Mouse (Mus musculus): ENCODE measurements around the gene Trappc10.

Trappc10 gene

GRCm38 (mm10) chr10:78258142-78258675 is 13.8 kb upstream of the Trappc10 start:
- no peak for DNase-seq (ENCODE audit: low spot score in 2 of 2)

GRCm38 (mm10) chr10:78255646-78256059 is 11.2 kb upstream of the Trappc10 start:
- DNase-seq (ENCODE audit: low spot score in 2 of 2): no peak

- no peak for DNase-seq (ENCODE audit: low spot score in 2 of 2)
Observed at GRCm38 (mm10) chr10:78247206-78247605, 2.8 kb upstream of the Trappc10 start.

GRCm38 (mm10) chr10:78246725-78247124 is 2.3 kb upstream of the Trappc10 start:
- no peak for DNase-seq (ENCODE audit: low spot score in 2 of 2)

- DNase-seq (ENCODE audit: low spot score in 2 of 2): no peak
Observed at GRCm38 (mm10) chr10:78245225-78245547, 745 bp upstream of the Trappc10 start.

GRCm38 (mm10) chr10:78244058-78244437 is 393 bp downstream of the Trappc10 start:
- DNase-seq (ENCODE audit: low spot score in 2 of 2): no peak

GRCm38 (mm10) chr10:78238926-78239325 is 5.5 kb downstream of the Trappc10 start:
- DNase-seq (ENCODE audit: low spot score in 2 of 2): no peak

GRCm38 (mm10) chr10:78238297-78238696 is 6.1 kb downstream of the Trappc10 start:
- no peak for DNase-seq (ENCODE audit: low spot score in 2 of 2)

- no peak for DNase-seq (ENCODE audit: low spot score in 2 of 2)
Observed at GRCm38 (mm10) chr10:78237809-78238208, 6.6 kb downstream of the Trappc10 start.

GRCm38 (mm10) chr10:78236885-78237629 is 7.4 kb downstream of the Trappc10 start:
- DNase-seq (ENCODE audit: low spot score in 2 of 2): no peak

GRCm38 (mm10) chr10:78233756-78234155 is 10.7 kb downstream of the Trappc10 start:
- DNase-seq (ENCODE audit: low spot score in 2 of 2): no peak

- DNase-seq (ENCODE audit: low spot score in 2 of 2): no peak
Observed at GRCm38 (mm10) chr10:78233161-78233560, 11.3 kb downstream of the Trappc10 start.

- no peak for DNase-seq (ENCODE audit: low spot score in 2 of 2)
Observed at GRCm38 (mm10) chr10:78232301-78232980, 12.0 kb downstream of the Trappc10 start.

- no peak for DNase-seq (ENCODE audit: low spot score in 2 of 2)
Observed at GRCm38 (mm10) chr10:78228560-78228928, 15.9 kb downstream of the Trappc10 start.

GRCm38 (mm10) chr10:78227875-78228559 is 16.4 kb downstream of the Trappc10 start:
- DNase-seq (ENCODE audit: low spot score in 2 of 2): no peak

- DNase-seq (ENCODE audit: low spot score in 2 of 2): no peak
Observed at GRCm38 (mm10) chr10:78224136-78224535, 20.3 kb downstream of the Trappc10 start.

GRCm38 (mm10) chr10:78222908-78223307 is 21.5 kb downstream of the Trappc10 start:
- no peak for DNase-seq (ENCODE audit: low spot score in 2 of 2)

GRCm38 (mm10) chr10:78221315-78221714 is 23.1 kb downstream of the Trappc10 start:
- DNase-seq (ENCODE audit: low spot score in 2 of 2): no peak

- DNase-seq (ENCODE audit: low spot score in 2 of 2): no peak
Observed at GRCm38 (mm10) chr10:78219528-78219927, 24.9 kb downstream of the Trappc10 start.

GRCm38 (mm10) chr10:78218576-78218975 is 25.9 kb downstream of the Trappc10 start:
- DNase-seq (ENCODE audit: low spot score in 2 of 2): no peak

GRCm38 (mm10) chr10:78216376-78217083 is 27.9 kb downstream of the Trappc10 start:
- no peak for DNase-seq (ENCODE audit: low spot score in 2 of 2)

- DNase-seq (ENCODE audit: low spot score in 2 of 2): no peak
Observed at GRCm38 (mm10) chr10:78214371-78214770, 30.1 kb downstream of the Trappc10 start.

All from urinary bladder, postnatal 4 days (tissue).